Mouse (Mus musculus): ENCODE data around the gene Mst1. TPM values are rescaled to one million over a fixed set of nuclear protein-coding genes. Genes with fewer than 3 reads are reported as not detected.

The Mst1 gene
- polyA plus RNA-seq, 1 experiment from 2014 or later: 62.0 TPM

GRCm38 (mm10) chr9:108055661-108056237 lies 24.5 kb upstream of the Mst1 start:
- Histone ChIP-seq H3K9ac (ENCODE audit: low read depth, low read length) (no peak overlapping the region), H3K36me3 (ENCODE audit: control insufficient read depth, insufficient read depth) (peaks cover 84% of the 10 kb centered on the region), H3K4me2 (ENCODE audit: low read depth, low read length) (no peak overlapping the region), H3K27me3 (ENCODE audit: control insufficient read depth, insufficient read depth, low read depth, low read length) (no peaks in the 10 kb centered on the region), H3K4me3 (ENCODE audit: low read depth, low read length) (no peak overlapping the region), H3K4me1 (ENCODE audit: control insufficient read depth, low read depth, low read length) (peaks cover 10% of the 10 kb centered on the region), H3K27ac (ENCODE audit: low read length) (no peak overlapping the region), H3K9me3 (replicated peaks; ENCODE audit: control insufficient read depth, low read length) (no peaks in the 10 kb centered on the region)
- 92% methylated on average over 6 of the region's 6 CpGs for WGBS (ENCODE audit: insufficient replicate concordance)
- no peak for ATAC-seq (ENCODE audit: low read depth)

DNA sequence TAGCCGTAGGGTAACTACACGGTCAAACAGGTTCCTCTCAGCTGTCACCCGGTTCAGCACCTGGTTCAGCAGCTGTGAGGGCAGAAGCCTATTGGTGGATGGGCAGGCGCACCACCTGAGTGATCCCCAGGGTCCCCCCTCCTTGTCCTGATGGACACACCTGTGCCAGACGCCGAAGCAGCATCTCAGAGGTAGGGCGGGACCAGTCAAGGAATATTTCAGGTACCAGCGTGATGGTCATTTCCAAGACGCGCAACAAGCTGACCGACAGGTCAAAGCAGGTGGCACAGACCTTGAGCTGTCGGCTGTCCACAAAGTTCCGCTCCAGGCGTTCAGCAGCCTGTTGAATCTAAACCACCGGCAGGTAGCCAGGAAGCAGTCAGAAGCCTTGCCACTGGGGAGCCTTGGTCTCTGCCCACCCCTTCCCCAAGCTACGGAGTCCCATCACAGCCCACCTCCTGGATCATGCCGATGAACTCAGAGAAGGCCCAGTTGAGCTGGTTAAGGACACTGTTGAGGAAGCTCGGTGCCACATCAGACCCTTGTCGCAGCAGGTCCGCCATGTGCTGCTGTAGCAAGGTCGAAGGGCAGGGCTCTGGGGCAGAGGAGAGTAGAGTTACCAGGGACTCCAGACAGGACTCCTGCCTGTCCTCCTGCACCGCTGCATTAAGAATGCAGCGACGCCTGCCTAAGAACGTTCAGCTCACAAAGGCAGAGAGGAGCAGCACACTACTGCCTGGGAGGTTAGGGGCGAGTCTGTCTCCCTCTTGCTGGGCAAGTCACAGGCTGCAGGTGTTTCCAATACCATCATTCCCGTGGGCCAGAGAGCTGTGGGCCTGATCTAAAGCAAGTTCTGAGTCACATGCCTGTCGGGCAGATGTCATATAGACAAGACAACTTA lies 23.6 kb upstream of the Mst1 start:
- H3K4me3 ChIP-seq (ENCODE audit: low read depth, low read length): no peak overlapping the region
- WGBS (ENCODE audit: insufficient replicate concordance): 85% methylated on average over 28 of the region's 28 CpGs
- no peaks in the 10 kb centered on the region for H3K27me3 ChIP-seq (ENCODE audit: control insufficient read depth, insufficient read depth, low read depth, low read length)
- no peak overlapping the region for H3K27ac ChIP-seq (ENCODE audit: low read length)
- H3K4me2 ChIP-seq (ENCODE audit: low read depth, low read length): no peak overlapping the region
- no peaks in the 10 kb centered on the region for H3K9me3 ChIP-seq (replicated peaks; ENCODE audit: control insufficient read depth, low read length)
- ATAC-seq (ENCODE audit: low read depth): no peak
- H3K9ac ChIP-seq (ENCODE audit: low read depth, low read length): no peak overlapping the region
- H3K4me1 ChIP-seq (ENCODE audit: control insufficient read depth, low read depth, low read length): peaks cover 10% of the 10 kb centered on the region
- H3K36me3 ChIP-seq (ENCODE audit: control insufficient read depth, insufficient read depth): peaks cover 86% of the 10 kb centered on the region

DNA sequence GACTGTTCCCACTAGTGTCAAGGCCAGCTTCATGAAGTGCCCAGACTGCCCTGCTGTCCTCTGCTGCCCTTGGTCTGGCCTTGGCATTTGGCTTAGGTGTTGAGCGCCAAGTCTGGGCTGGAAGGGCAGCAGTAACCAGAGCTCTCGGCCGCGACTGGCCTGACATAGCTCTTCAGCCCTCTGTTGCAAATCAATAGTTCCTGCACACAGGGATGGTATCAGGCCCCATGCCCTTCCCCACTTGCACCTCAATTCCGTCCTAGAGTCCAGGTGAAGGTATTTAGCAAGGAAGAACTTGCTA lies 23.0 kb upstream of the Mst1 start:
- Histone ChIP-seq H3K27ac (ENCODE audit: low read length) (no peak overlapping the region), H3K27me3 (ENCODE audit: control insufficient read depth, insufficient read depth, low read depth, low read length) (no peaks in the 10 kb centered on the region), H3K9me3 (replicated peaks; ENCODE audit: control insufficient read depth, low read length) (no peaks in the 10 kb centered on the region), H3K4me3 (ENCODE audit: low read depth, low read length) (no peak overlapping the region), H3K4me2 (ENCODE audit: low read depth, low read length) (no peak overlapping the region), H3K36me3 (ENCODE audit: control insufficient read depth, insufficient read depth) (peaks cover 88% of the 10 kb centered on the region), H3K9ac (ENCODE audit: low read depth, low read length) (no peak overlapping the region), H3K4me1 (ENCODE audit: control insufficient read depth, low read depth, low read length) (peaks cover 10% of the 10 kb centered on the region)
- ATAC-seq (ENCODE audit: low read depth): no peak
- 83% methylated on average over 5 of the region's 5 CpGs for WGBS (ENCODE audit: insufficient replicate concordance)

DNA sequence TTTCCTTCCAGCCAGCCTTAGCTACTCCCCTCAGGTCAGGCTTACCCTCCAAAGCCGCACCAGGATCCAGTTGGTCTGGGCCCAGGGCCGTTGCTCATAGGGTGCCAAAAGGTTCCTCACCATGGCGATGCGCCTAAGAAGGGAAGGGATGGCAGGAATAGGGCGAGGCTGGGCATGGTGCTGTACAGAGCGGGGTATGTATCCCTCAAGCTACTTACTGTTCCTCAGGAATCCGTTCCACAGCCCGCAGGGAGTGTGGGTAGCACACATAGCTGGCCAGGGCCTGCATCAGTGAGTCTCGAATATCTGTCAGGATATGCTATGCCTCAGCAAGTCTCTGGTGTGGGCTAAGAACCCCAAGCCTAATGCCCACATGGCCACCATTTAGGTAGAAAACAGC lies 21.9 kb upstream of the Mst1 start:
- Histone ChIP-seq H3K9me3 (replicated peaks; ENCODE audit: control insufficient read depth, low read length) (no peaks in the 10 kb centered on the region), H3K27me3 (ENCODE audit: control insufficient read depth, insufficient read depth, low read depth, low read length) (no peaks in the 10 kb centered on the region), H3K36me3 (ENCODE audit: control insufficient read depth, insufficient read depth) (peaks cover 99% of the 10 kb centered on the region), H3K9ac (ENCODE audit: low read depth, low read length) (no peak overlapping the region), H3K27ac (ENCODE audit: low read length) (no peak overlapping the region), H3K4me1 (ENCODE audit: control insufficient read depth, low read depth, low read length) (peaks cover 4% of the 10 kb centered on the region), H3K4me2 (ENCODE audit: low read depth, low read length) (no peak overlapping the region), H3K4me3 (ENCODE audit: low read depth, low read length) (no peak overlapping the region)
- 93% methylated on average over 9 of the region's 9 CpGs for WGBS (ENCODE audit: insufficient replicate concordance)
- no peak for ATAC-seq (ENCODE audit: low read depth)

GRCm38 (mm10) chr9:108062142-108062541 lies 18.1 kb upstream of the Mst1 start:
- H3K9ac ChIP-seq (ENCODE audit: low read depth, low read length): no peak overlapping the region
- ATAC-seq (ENCODE audit: low read depth): no peak
- no peaks in the 10 kb centered on the region for H3K27me3 ChIP-seq (ENCODE audit: control insufficient read depth, insufficient read depth, low read depth, low read length)
- H3K36me3 ChIP-seq (ENCODE audit: control insufficient read depth, insufficient read depth): peaks cover 100% of the 10 kb centered on the region
- no peaks in the 10 kb centered on the region; the same call in 1 of the 2 replicates for H3K4me1 ChIP-seq (ENCODE audit: control insufficient read depth, low read depth, low read length)
- H3K27ac ChIP-seq (ENCODE audit: low read length): no peak overlapping the region
- H3K9me3 ChIP-seq (replicated peaks; ENCODE audit: control insufficient read depth, low read length): no peaks in the 10 kb centered on the region
- no peak overlapping the region for H3K4me3 ChIP-seq (ENCODE audit: low read depth, low read length)
- no peak overlapping the region for H3K4me2 ChIP-seq (ENCODE audit: low read depth, low read length)
- 78% methylated on average over 3 of the region's 3 CpGs for WGBS (ENCODE audit: insufficient replicate concordance)

- Histone ChIP-seq H3K4me3 (ENCODE audit: low read depth, low read length) (no peak overlapping the region), H3K36me3 (ENCODE audit: control insufficient read depth, insufficient read depth) (peaks cover 100% of the 10 kb centered on the region), H3K4me2 (ENCODE audit: low read depth, low read length) (no peak overlapping the region), H3K9ac (ENCODE audit: low read depth, low read length) (no peak overlapping the region), H3K27ac (ENCODE audit: low read length) (no peak overlapping the region), H3K4me1 (ENCODE audit: control insufficient read depth, low read depth, low read length) (peaks cover 3% of the 10 kb centered on the region), H3K9me3 (replicated peaks; ENCODE audit: control insufficient read depth, low read length) (no peaks in the 10 kb centered on the region), H3K27me3 (ENCODE audit: control insufficient read depth, insufficient read depth, low read depth, low read length) (no peaks in the 10 kb centered on the region)
- WGBS (ENCODE audit: insufficient replicate concordance): 81% methylated on average over 12 of the region's 12 CpGs
- ATAC-seq (ENCODE audit: low read depth): no peak
These were observed 16.9 kb upstream of the Mst1 start for GRCm38 (mm10) chr9:108063361-108063760.

GRCm38 (mm10) chr9:108065491-108066011 lies 14.7 kb upstream of the Mst1 start:
- Histone ChIP-seq H3K27me3 (ENCODE audit: control insufficient read depth, insufficient read depth, low read depth, low read length) (no peaks in the 10 kb centered on the region), H3K36me3 (ENCODE audit: control insufficient read depth, insufficient read depth) (peaks cover 100% of the 10 kb centered on the region), H3K4me1 (ENCODE audit: control insufficient read depth, low read depth, low read length) (peaks cover 3% of the 10 kb centered on the region), H3K4me3 (ENCODE audit: low read depth, low read length) (no peak overlapping the region), H3K9me3 (replicated peaks; ENCODE audit: control insufficient read depth, low read length) (no peaks in the 10 kb centered on the region), H3K4me2 (ENCODE audit: low read depth, low read length) (no peak overlapping the region), H3K27ac (ENCODE audit: low read length) (no peak overlapping the region), H3K9ac (ENCODE audit: low read depth, low read length) (no peak overlapping the region)
- WGBS (ENCODE audit: insufficient replicate concordance): 30% methylated on average over 5 of the region's 5 CpGs
- ATAC-seq (ENCODE audit: low read depth): peak; percentile 62

DNA sequence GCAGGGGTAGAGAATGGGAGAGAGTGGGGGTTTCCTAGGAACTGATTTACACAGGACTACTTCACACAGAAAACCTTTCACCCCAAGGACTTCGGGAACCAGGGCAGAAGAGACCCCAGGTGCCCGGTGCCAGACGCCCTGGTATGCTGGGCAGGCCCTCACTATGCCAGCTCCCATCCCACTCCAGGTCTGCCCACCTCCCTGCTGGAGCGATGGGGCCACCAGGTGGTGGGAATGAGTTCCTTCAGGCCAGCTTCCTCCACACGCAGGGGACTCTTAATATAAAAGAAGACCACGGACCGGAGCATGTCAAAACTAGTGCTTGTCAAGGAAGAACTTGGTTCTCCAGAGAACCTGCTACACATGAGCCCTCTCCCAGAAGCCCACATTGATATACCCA lies 13.0 kb upstream of the Mst1 start:
- H3K27ac ChIP-seq (ENCODE audit: low read length): no peak overlapping the region
- H3K4me2 ChIP-seq (ENCODE audit: low read depth, low read length): no peak overlapping the region
- 92% methylated on average over 7 of the region's 7 CpGs for WGBS (ENCODE audit: insufficient replicate concordance)
- no peak overlapping the region for H3K4me3 ChIP-seq (ENCODE audit: low read depth, low read length)
- H3K27me3 ChIP-seq (ENCODE audit: control insufficient read depth, insufficient read depth, low read depth, low read length): no peaks in the 10 kb centered on the region
- ATAC-seq (ENCODE audit: low read depth): no peak
- H3K4me1 ChIP-seq (ENCODE audit: control insufficient read depth, low read depth, low read length): peaks cover 5% of the 10 kb centered on the region
- no peak overlapping the region for H3K9ac ChIP-seq (ENCODE audit: low read depth, low read length)
- H3K36me3 ChIP-seq (ENCODE audit: control insufficient read depth, insufficient read depth): peaks cover 100% of the 10 kb centered on the region
- H3K9me3 ChIP-seq (replicated peaks; ENCODE audit: control insufficient read depth, low read length): no peaks in the 10 kb centered on the region

- peaks cover 98% of the 10 kb centered on the region for H3K36me3 ChIP-seq (ENCODE audit: control insufficient read depth, insufficient read depth)
- H3K4me1 ChIP-seq (ENCODE audit: control insufficient read depth, low read depth, low read length): peaks cover 5% of the 10 kb centered on the region
- H3K9me3 ChIP-seq (replicated peaks; ENCODE audit: control insufficient read depth, low read length): no peaks in the 10 kb centered on the region
- no peak overlapping the region for H3K27ac ChIP-seq (ENCODE audit: low read length)
- H3K9ac ChIP-seq (ENCODE audit: low read depth, low read length): peak overlapping the region; percentile 18; the same call in 1 of the 2 replicates
- H3K4me2 ChIP-seq (ENCODE audit: low read depth, low read length): no peak overlapping the region
- peak; percentile 49 for ATAC-seq (ENCODE audit: low read depth)
- no peak overlapping the region for H3K4me3 ChIP-seq (ENCODE audit: low read depth, low read length)
- 23% methylated on average over 8 of the region's 8 CpGs for WGBS (ENCODE audit: insufficient replicate concordance)
- no peaks in the 10 kb centered on the region for H3K27me3 ChIP-seq (ENCODE audit: control insufficient read depth, insufficient read depth, low read depth, low read length)
These were observed 12.3 kb upstream of the Mst1 start for GRCm38 (mm10) chr9:108067900-108068299.
